Mouse (Mus musculus) embryonic fibroblast, embryonic 13.5 days (primary cell): ENCODE results near the gene Dnajb13. TPM values are rescaled to one million over a fixed set of nuclear protein-coding genes. Genes with fewer than 3 reads are reported as not detected.

Experiments used
- H3K27ac ChIP-seq: 2 replicates; pipeline ENCODE4 v1.5.1; 2012; ENCODE audit warnings: low read length, control low read depth, inconsistent platforms; ENCODE audit not compliant: insufficient read depth
- H3K4me1 ChIP-seq: 2 replicates; pipeline ENCODE4 v1.6.1; 2011; ENCODE audit warnings: low read length; ENCODE audit not compliant: control insufficient read depth, insufficient read depth
- H3K4me3 ChIP-seq: 2 replicates; pipeline ENCODE4 v1.5.1; 2011; ENCODE audit warnings: mild to moderate bottlenecking, control low read depth, low read length; ENCODE audit not compliant: insufficient read depth
- CTCF ChIP-seq: IDR thresholded peaks from 2 replicates; pipeline ENCODE4 v1.5.1; 2011; ENCODE audit warnings: mild to moderate bottlenecking, control low read depth, low read length, moderate library complexity, borderline replicate concordance; ENCODE audit not compliant: insufficient read depth
- POLR2A ChIP-seq: IDR thresholded peaks from 2 replicates; pipeline ENCODE4 v1.6.1; 2011; ENCODE audit warnings: low read depth, mild to moderate bottlenecking, control low read depth, low read length, moderate library complexity
- polyA plus RNA-seq: library from polyadenylated mRNA; stranded (reverse); fragments of >200 nt; gene quantifications from 2 replicates; pipeline ENCODE4 v1.2.4, GENCODE M21; 2011; ENCODE audit warnings: low read depth; ENCODE audit not compliant: missing spikeins, insufficient read length

Gene Dnajb13
- polyA plus RNA-seq, 1 experiment: not detected

DNA sequence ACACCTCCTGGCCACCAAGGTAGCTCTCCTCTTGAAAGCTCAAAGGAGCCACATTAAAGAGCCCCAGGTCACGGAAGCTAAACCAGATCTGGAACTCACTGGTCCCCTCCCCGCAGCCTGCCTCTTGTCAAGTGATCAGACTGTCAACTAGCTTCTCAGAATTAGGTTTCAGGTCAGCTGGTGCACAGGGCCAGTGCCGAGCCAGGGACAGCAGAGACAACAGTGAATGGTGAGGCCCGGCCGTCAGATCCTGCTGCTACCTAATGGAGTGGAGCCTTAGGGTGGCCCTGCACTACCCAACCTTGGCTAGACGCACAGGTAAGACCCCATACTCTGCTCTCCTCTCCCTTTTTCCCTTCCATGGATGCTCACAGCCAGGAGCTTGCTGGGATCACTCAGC is 42.0 kb downstream of the Dnajb13 start, which contains the start of gene Ucp3:
Gene Ucp3, plus strand, starts transcription at position 214 of the 400 bp plus-strand sequence.
- Histone ChIP-seq H3K4me1 (no peaks in the 10 kb centered on the region), H3K4me3 (no peak within 1 kb of the TSS), H3K27ac (no peak within 1 kb of the TSS)
- TF ChIP-seq POLR2A: no peak
- TF ChIP-seq CTCF: no peak

DNA sequence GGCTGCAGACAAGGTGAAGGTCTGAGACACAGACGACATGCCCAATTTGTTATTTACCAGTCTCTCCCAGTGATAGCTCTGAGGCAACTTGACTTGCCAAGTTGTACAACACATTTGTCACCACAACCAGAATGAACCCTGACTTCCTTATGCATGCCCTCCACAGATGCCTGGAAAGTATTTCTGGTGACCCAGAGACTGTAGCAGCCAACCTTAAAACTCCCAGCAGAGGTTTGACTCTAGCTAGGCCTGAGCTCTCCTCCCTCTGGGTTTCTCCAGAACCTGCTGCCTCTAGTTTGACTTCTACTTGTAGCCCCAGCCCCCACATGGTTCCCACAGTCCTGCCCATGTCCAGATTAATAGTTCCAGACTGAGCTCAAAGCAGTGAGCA is 43.4 kb downstream of the Dnajb13 start:
- Histone ChIP-seq H3K4me3 (no peak overlapping the region), H3K27ac (no peak overlapping the region), H3K4me1 (no peaks in the 10 kb centered on the region)
- no peak for TF ChIP-seq POLR2A

DNA sequence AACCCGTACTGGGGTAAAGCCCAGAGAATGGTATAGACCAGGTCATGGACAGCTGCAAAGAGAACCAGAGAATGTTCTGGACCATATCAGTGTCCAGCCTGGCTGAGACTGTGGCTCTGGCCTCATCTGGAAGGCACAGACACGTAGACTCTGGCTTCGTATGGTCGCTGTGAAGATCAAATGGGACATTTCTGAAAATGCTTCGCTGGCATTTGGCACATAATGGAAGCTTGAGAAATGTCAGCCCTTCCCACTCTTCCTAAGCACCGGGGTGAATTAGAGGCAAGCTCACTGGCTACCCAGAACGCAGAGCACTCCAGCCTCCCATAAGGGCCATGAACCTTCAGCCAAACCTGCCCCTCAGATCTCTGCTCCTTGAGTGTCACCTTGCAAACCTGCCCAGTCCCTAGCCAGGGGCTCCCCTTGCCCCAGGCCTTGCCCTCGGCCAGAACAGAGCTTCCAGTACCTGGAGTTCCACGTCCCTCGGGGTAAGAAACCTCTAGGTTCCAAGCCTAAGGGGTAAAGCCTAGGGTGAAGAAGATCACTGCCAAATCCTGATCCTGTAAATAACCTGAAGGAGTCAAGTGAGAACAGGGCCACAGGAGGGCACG is 43.9 kb downstream of the Dnajb13 start:
- no peak overlapping the region for H3K4me3 ChIP-seq
- no peak overlapping the region for H3K27ac ChIP-seq
- no peaks in the 10 kb centered on the region for H3K4me1 ChIP-seq
- TF ChIP-seq CTCF (no peak), POLR2A (no peak)

DNA sequence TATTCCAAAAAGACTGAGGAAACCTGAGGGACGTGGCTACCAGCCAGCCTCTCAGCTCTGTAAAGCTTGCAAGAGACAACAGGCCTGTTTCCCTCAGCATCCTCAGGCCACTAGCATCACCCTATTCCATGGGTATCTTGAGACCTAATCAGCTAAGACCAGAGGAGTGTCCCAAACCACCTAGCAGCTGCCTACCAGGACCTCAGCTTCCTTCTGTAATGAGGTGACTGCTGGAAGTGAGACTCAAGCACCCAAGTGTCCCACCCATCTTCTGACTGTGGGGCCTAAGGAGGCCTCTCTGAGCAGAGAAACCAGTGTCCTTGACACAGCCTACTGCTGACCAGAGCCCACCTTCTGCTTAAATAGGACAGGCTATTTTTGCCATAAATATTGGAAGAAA is 45.3 kb downstream of the Dnajb13 start:
- TF ChIP-seq POLR2A (no peak), CTCF (no peak)
- Histone ChIP-seq H3K4me3 (no peak overlapping the region), H3K27ac (no peak overlapping the region), H3K4me1 (no peaks in the 10 kb centered on the region)

GRCm38 (mm10) chr7:100468761-100469160 is 46.0 kb downstream of the Dnajb13 start:
- H3K4me3 ChIP-seq: no peak overlapping the region
- TF ChIP-seq POLR2A (no peak), CTCF (no peak)
- no peak overlapping the region for H3K27ac ChIP-seq
- H3K4me1 ChIP-seq: no peaks in the 10 kb centered on the region

DNA sequence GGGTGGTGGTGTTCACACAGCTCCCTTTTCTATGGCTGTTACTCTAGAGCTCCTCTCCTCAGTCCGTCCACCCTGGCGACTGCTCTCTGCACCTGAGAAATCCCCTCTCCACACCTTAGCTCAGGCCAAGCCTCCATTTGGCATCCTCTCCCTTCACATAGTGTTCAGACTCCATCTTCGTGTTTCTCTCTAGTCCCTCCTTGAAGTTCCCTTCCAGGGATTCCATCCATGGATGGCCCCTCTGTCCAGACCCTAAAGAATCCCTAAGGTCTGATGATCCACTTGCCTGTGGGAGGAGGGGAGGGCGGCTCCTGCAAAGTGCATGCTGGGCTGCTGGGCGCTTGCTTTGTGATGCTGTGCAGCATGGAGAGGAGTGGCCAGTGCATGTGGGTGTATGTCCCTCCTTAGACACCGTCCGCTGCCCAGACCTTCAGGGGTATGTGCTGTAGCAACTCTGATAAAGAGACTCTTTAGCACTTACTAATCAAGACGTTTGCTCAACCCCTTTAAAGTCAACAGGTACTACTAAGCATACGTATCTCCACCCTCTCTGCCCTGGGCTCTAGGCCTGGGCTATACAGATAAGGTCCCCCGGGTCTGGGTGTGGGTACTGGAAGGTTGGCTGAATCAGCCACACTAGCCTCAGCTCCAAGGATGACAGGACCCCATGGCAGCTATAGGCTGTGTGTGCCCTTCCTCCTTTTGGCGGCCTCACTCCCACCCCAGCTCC is 47.8 kb downstream of the Dnajb13 start:
- Histone ChIP-seq H3K4me1 (no peaks in the 10 kb centered on the region), H3K4me3 (no peak overlapping the region)
- TF ChIP-seq CTCF (no peak), POLR2A (no peak)

GRCm38 (mm10) chr7:100465656-100466309 is 49.0 kb downstream of the Dnajb13 start:
- TF ChIP-seq CTCF: no peak
- no peak for TF ChIP-seq POLR2A
- Histone ChIP-seq H3K4me3 (no peak overlapping the region), H3K4me1 (peaks cover 7% of the 10 kb centered on the region), H3K27ac (no peak overlapping the region)

More for the DNA sequence above, 47.8 kb downstream of the Dnajb13 start:
- H3K27ac ChIP-seq: no peak overlapping the region

DNA sequence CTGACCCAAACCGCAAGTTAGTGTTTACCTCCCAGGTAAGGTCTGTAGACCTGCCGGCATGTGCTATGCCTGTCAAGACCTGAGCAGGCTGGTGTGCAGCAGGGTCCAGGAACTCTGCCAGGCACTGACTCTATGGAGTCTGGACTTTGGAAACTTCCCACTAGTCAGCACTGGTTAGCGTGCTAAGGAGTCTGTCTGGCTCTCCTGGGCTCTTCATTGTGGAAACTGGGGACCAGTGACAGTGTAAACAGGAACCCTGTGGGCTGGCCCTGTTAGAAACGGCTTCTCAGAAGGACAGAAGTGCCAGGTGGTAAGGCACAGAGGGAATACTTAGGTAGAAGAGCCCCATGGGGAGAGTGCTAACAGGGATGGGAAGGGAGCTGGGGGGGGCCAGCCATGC is 49.5 kb downstream of the Dnajb13 start:
- peaks cover 7% of the 10 kb centered on the region for H3K4me1 ChIP-seq
- H3K4me3 ChIP-seq: no peak overlapping the region
- no peak for TF ChIP-seq POLR2A
- TF ChIP-seq CTCF: no peak
- H3K27ac ChIP-seq: no peak overlapping the region

- no peak overlapping the region for H3K4me3 ChIP-seq
- TF ChIP-seq POLR2A (no peak), CTCF (no peak)
- no peak overlapping the region for H3K27ac ChIP-seq
- H3K4me1 ChIP-seq: peaks cover 7% of the 10 kb centered on the region
These were observed 50.5 kb downstream of the Dnajb13 start for GRCm38 (mm10) chr7:100464248-100464647.

- H3K27ac ChIP-seq: no peak overlapping the region
- H3K4me1 ChIP-seq: peaks cover 7% of the 10 kb centered on the region
- no peak overlapping the region for H3K4me3 ChIP-seq
- no peak for TF ChIP-seq POLR2A
- no peak for TF ChIP-seq CTCF
These were observed 51.0 kb downstream of the Dnajb13 start for GRCm38 (mm10) chr7:100463757-100464156.
